Mouse (Mus musculus) hindbrain, embryonic 11.5 days (tissue): ENCODE measurements around the gene Gm4981. TPM values are rescaled to one million over a fixed set of nuclear protein-coding genes. Genes with fewer than 3 reads are reported as not detected.
"Not testable (repeated sequence)": the region's sequence is repeated elsewhere in the genome, so short reads cannot be mapped to it uniquely, and the experiment has no call there.

Experiments used
- ATAC-seq: fragments of 200-750 bp; cut with Nextera tagmentation; 2 replicates; pipeline ENCODE4 v1.8.0; 2017; ENCODE audit warnings: mild to moderate bottlenecking, moderate TSS enrichment, moderate library complexity; ENCODE audit not compliant: low FRiP score
- DNase-seq: peaks from one replicate; pipeline ENCODE4 v3.0.0-alpha.2; 2015; ENCODE audit warnings: low spot score
- H3K27ac ChIP-seq: fragments of 300-500 bp; sonication (generic); 2 replicates; pipeline ENCODE4 v1.5.1; 2014; ENCODE audit warnings: mild to moderate bottlenecking, low read depth, low read length
- H3K27me3 ChIP-seq: fragments of 300-500 bp; sonication (generic); 2 replicates; pipeline ENCODE4 v1.6.1; 2014; ENCODE audit warnings: mild to moderate bottlenecking, low read length, moderate library complexity, mixed read lengths; ENCODE audit not compliant: control insufficient read depth, insufficient read depth
- H3K36me3 ChIP-seq: fragments of 300-500 bp; sonication (generic); 2 replicates; pipeline ENCODE4 v1.6.1; 2014; ENCODE audit warnings: mild to moderate bottlenecking, low read length, moderate library complexity, mixed read lengths; ENCODE audit not compliant: control insufficient read depth, insufficient read depth
- H3K4me1 ChIP-seq: fragments of 300-500 bp; sonication (generic); replicated peaks from 2 replicates; pipeline ENCODE4 v1.6.1; 2014; ENCODE audit warnings: low read length, mixed read lengths; ENCODE audit not compliant: control insufficient read depth, insufficient read depth
- H3K4me2 ChIP-seq: fragments of 300-500 bp; sonication (generic); replicated peaks from 2 replicates; pipeline ENCODE4 v1.6.1; 2014; ENCODE audit warnings: mild to moderate bottlenecking, low read depth, low read length
- H3K4me3 ChIP-seq: fragments of 300-500 bp; sonication (generic); 2 replicates; pipeline ENCODE4 v1.5.1; 2014; ENCODE audit warnings: low read depth, low read length
- H3K9ac ChIP-seq: fragments of 300-500 bp; sonication (generic); 2 replicates; pipeline ENCODE4 v1.6.1; 2014; ENCODE audit warnings: low read depth, low read length
- H3K9me3 ChIP-seq: fragments of 300-500 bp; sonication (generic); 2 replicates; pipeline ENCODE4 v1.6.1; 2016; ENCODE audit warnings: low read length; ENCODE audit not compliant: control insufficient read depth
- WGBS: fragments of 180-500 bp; shearing (Covaris S2); extraction: QIAGEN DNeasy Blood & Tissue Kit; methylation state at CpG from one replicate; pipeline ENCODE4 v1.1.7; 2014; 5-methylcytosine and 5-hydroxymethylcytosine counted together
- polyA plus RNA-seq: library from polyadenylated mRNA; unstranded; fragments of >200 nt; fragmentation: Nextera tagmentation; extraction: Ambion mirVana; gene quantifications from 2 replicates; pipeline ENCODE4 v1.2.1, GENCODE M21; 2014

Gm4981 gene
- not detected in 2 replicates for polyA plus RNA-seq

DNA sequence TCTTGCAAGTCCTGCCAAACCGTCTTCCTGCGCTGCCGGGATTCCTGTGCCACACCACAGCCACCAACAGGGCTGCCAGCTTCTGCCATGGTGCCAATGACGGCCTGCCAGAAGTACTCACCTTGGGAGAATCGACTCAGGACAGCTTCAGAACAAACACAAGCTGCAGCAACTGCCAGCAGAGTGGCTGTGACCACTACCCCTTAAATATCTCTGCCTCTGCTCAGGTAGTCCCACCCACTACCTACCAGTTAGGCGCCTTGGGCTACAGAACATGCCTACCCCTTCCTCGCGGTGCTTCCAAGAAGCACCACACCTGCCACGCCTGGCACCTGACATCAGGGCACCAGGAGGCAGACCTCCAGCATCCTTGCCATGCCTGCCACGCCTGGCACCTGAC is at the start of gene Gm4981:
TSS of gene Gm4981 (minus strand) at position 89 of the 400 bp plus-strand sequence.
- Histone ChIP-seq H3K4me3 (no peak within 1 kb of the TSS), H3K4me1 (no peaks in the 10 kb centered on the region), H3K4me2 (no peak within 1 kb of the TSS), H3K9ac (no peak within 1 kb of the TSS), H3K27ac (no peak within 1 kb of the TSS), H3K9me3 (peaks cover 12% of the 10 kb centered on the region), H3K27me3 (no peaks in the 10 kb centered on the region), H3K36me3 (no peaks in the 10 kb centered on the region)
- no peak for DNase-seq
- no peak for ATAC-seq
- WGBS = 90% methylated on average over 10 of the region's 10 CpGs

DNA sequence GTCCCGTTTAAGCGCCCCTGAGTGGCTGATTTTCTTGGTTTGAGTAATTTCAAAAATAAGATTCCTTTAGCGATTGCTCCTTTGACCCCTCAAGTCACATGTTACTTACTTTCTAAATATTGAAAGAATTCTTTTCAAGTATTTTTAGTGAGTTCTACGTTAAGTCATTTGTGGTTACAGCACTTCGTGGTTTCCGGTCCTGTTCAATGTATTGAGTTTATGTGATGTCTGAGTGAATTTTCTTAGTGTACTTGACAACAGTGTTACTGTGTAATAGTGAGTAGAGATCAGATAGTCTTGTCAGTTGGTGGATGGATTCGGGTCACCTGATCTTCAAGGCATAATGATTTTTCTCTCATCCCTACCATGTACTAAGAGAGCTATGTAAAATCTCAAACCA is 45.7 kb upstream of the Gm4981 start:
- Histone ChIP-seq H3K27ac (no peak overlapping the region), H3K4me1 (no peaks in the 10 kb centered on the region), H3K9me3 (no peaks in the 10 kb centered on the region), H3K27me3 (no peaks in the 10 kb centered on the region), H3K36me3 (0 out of 2 replicates have a peak, but pooled peaks cover 2% of the 10 kb centered on the region), H3K4me3 (no peak overlapping the region), H3K4me2 (no peak overlapping the region), H3K9ac (no peak overlapping the region)
- DNase-seq (no peak), ATAC-seq (no peak)
- WGBS = 95% methylated on average over 7 of the region's 7 CpGs

DNA sequence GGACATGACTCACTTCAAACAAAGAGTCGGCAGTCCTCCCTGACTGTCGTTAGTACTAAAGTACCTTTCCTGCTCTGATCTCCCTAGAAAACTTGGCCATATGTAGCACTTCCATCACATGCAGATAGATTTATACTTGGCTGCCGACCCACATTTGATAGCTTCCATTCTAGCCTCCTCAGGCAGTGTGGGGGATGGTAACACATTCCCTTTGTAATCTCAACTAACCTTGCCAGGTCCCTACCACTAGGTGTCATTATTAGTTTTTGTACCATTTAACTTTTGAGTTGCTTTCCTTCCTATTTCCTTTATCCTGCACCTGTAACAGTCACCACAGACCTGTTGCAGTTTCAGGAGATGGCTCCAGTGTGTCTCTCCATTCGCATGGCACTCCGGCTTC is 22.0 kb upstream of the Gm4981 start:
- Histone ChIP-seq H3K4me1 (no peaks in the 10 kb centered on the region), H3K27ac (no peak overlapping the region), H3K4me2 (no peak overlapping the region), H3K27me3 (no peaks in the 10 kb centered on the region), H3K9me3 (no peaks in the 10 kb centered on the region), H3K4me3 (no peak overlapping the region), H3K9ac (no peak overlapping the region), H3K36me3 (peaks cover 2% of the 10 kb centered on the region; the same call in 1 of the 2 replicates)
- DNase-seq = no peak
- WGBS = 84% methylated on average over 5 of the region's 5 CpGs
- no peak for ATAC-seq

DNA sequence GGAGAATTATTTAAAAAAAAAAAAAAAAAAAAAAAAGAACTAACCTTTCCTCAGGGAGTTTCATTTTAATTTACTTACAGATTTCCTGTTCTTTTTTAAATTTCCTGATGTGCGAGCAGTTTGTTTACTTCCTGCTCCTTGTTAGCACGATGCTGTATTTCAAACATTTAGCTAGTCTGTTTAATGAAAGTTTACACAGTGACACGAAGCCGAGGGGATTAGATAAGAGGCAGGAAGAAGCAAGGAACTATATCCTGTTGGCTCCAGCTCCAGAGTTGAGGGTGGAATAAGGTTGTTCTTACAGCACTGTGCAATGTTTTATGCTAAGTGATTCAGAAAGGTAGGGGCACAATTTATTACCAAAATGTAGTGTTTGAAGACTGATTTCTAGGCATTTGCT is 19.5 kb upstream of the Gm4981 start:
- DNase-seq = peak; percentile 10
- no peak for ATAC-seq

DNA sequence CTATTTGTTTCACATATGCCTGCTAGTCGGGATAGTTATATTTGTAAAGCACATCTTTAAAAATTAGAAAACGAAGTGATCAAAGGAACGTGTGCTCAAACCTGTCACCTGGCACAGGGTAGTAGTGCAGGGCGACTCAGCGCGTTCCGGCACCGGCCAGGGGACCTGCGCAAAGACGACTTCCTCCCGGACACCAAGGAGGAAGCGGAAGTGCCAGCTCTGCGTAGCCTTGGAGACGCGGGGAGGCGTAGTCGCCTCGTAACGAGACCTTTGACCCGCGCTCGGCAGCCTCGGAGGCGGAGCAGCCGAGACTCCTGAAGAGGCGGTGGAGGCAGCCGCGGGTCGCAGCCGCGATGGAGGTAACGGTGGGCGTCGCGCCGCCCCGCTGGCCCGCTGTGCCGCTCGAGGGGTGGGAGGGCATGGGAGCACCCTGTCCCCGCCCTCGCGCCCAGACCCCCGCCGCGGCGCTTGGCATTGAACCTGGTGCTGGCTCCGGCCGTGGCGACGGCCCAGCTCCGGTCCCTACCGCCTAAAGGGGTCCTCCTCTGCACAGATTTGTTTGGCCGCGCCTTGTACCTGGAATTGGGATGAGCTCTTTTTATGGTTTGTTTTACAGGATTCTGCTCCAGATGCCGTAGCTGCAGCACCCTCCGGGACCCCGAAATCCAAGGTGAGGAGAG is 18.9 kb upstream of the Gm4981 start, which contains the start of gene Gcc2:
TSS of gene Gcc2 (plus strand) at position 285 of the 680 bp plus-strand sequence.
- Histone ChIP-seq H3K27ac (peak within 1 kb of the TSS; percentile 54; the same call in 1 of the 2 replicates), H3K4me3 (peak within 1 kb of the TSS; percentile 85), H3K36me3 (peaks cover 2% of the 10 kb centered on the region; the same call in 1 of the 2 replicates), H3K4me1 (no peaks in the 10 kb centered on the region), H3K27me3 (no peaks in the 10 kb centered on the region), H3K4me2 (peak within 1 kb of the TSS; percentile 52), H3K9me3 (no peaks in the 10 kb centered on the region), H3K9ac (peak within 1 kb of the TSS; percentile 78)
- peak; percentile 99 for ATAC-seq
- DNase-seq = peak; percentile 96
- 1% methylated on average over 36 of the region's 58 CpGs for WGBS

More for the DNA sequence above, 19.5 kb upstream of the Gm4981 start:
- no peaks in the 10 kb centered on the region for H3K4me1 ChIP-seq
- H3K4me3 ChIP-seq = peak overlapping the region; percentile 85
- peaks cover 2% of the 10 kb centered on the region; the same call in 1 of the 2 replicates for H3K36me3 ChIP-seq
- peak overlapping the region; percentile 78 for H3K9ac ChIP-seq
- H3K9me3 ChIP-seq = no peaks in the 10 kb centered on the region
- no peaks in the 10 kb centered on the region for H3K27me3 ChIP-seq
- H3K27ac ChIP-seq = no peak overlapping the region
- H3K4me2 ChIP-seq = peak overlapping the region; percentile 52
- WGBS = 18% methylated on average over 4 of the region's 4 CpGs

DNA sequence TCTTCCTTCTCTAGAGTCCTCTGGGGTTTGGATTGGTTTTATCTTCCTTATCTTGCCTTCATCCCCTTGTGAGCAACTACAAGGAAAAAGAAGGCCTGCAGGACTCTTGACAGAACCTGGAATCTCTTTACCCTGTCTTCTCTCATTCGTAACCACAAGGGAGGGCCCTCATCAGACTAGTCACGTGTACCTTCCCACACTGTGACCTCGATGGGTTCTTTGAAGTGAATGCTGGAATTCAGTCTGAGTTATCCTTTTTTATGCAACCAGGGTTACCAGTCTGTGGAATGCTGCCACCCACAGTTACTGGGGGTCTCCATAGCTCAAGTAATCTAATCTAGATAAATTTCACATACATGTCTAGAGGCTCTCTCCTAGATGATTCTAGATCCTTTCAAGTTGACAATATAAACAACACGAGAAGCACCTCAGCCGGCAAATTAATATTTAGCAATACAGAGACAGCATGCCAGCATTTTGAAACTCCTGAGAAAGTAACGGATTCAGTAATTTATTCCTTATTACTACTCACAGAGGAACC is 18.2 kb upstream of the Gm4981 start:
- DNase-seq = peak; percentile 10
- WGBS = 44% methylated on average over 6 of the region's 6 CpGs
- Histone ChIP-seq H3K4me2 (peak overlapping the region; percentile 52), H3K4me3 (peak overlapping the region; percentile 85), H3K9ac (peak overlapping the region; percentile 78; the same call in 1 of the 2 replicates), H3K9me3 (no peaks in the 10 kb centered on the region), H3K27ac (no peak overlapping the region), H3K36me3 (no peaks in the 10 kb centered on the region), H3K27me3 (no peaks in the 10 kb centered on the region), H3K4me1 (no peaks in the 10 kb centered on the region)
- peak; percentile 44 for ATAC-seq

DNA sequence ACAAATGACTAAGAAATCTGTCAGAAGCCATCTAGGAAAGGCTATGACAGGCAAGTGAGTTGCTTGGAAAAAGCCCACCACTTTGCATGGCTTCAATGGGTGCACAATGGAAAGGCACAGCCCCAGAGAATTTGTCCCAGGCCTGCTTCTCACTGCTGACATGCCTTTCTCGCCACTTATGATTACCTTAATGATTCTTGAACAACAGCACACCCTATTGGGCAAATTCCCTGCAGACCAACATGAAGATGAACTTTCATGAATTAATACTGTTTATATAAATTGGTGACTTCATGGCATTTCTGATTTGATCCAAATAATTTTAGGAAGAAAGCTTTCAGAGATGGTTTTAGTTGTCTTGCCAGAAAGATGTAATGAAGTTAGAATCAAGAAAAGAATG is 13.0 kb upstream of the Gm4981 start:
- H3K4me1 ChIP-seq = no peaks in the 10 kb centered on the region
- H3K4me3 ChIP-seq = no peak overlapping the region
- ATAC-seq = no peak
- H3K27ac ChIP-seq = no peak overlapping the region
- no peaks in the 10 kb centered on the region for H3K36me3 ChIP-seq
- no peaks in the 10 kb centered on the region for H3K9me3 ChIP-seq
- no peaks in the 10 kb centered on the region for H3K27me3 ChIP-seq
- 29% methylated on average over 1 of the region's 1 CpGs for WGBS
- H3K4me2 ChIP-seq = no peak overlapping the region
- no peak for DNase-seq
- no peak overlapping the region for H3K9ac ChIP-seq

DNA sequence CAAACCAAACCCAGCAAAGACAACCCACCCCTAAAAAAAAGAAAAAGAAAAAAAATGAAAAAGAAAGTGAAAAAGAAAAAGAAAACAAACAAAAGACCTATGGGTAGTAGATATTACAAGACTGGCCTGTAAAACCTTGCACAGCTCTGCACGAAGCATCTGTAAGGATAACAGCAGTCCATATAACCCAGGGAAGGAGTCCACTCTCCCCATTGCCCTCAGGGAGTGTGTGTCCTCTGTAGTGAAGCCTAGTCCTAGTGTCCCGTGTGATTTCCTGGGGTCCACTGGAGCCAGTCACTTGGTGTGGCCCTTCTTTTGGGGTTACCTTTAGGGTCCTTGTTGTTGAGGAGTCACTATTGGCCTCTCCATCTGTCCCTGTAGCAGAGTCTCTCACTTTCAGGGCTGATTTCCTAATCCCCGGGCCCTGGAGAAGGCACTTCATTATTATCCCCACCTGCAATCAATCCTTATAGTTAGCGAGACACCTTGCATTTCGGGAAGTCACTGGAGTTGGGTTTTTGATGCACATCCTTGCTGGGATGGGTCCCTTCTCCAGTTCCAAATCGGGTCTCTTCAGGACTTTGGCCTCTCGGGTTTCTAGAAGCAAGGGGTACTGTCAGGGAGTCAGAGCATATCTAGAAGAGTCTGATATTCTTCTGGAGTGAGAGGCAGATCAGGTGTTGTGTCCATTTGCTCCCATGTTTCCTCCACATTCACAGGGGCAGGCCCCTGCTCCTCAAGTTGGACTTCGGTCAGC is 2.7 kb upstream of the Gm4981 start:
- H3K4me3 ChIP-seq = not testable (repeated sequence)
- peak; percentile 29 for DNase-seq

More for the DNA sequence above, 2.7 kb upstream of the Gm4981 start:
- H3K9me3 ChIP-seq, H3K9ac ChIP-seq, H3K36me3 ChIP-seq, H3K27me3 ChIP-seq, H3K4me2 ChIP-seq, H3K4me1 ChIP-seq, H3K27ac ChIP-seq: not testable (repeated sequence)
- 88% methylated on average over 8 of the region's 8 CpGs for WGBS
- ATAC-seq = peak; percentile 88
